ENCODE assay signal across 23 mouse cellular contexts in genomic region chr15:94236121-94236520, GRCm38 (mm10).
"Had no signal": no experiment of that assay in that cellular context is flagged by ENCODE, and none has a peak within 500 bp of the region (broad histone marks: within the 10 kb centered on the region; RNA-seq: fewer than 3 reads in every experiment).

No protein-coding gene starts in this region.

- H3K9me3 ChIP-seq: heart, embryonic 13.5 days; heart, embryonic 15.5 days; hindbrain, embryonic 10.5 days; hindbrain, embryonic 12.5 days; limb, embryonic 10.5 days; limb, embryonic 12.5 days; liver, embryonic 13.5 days had no signal

- H3K4me3 ChIP-seq: heart, adult 2 months; heart, embryonic 13.5 days; heart, embryonic 15.5 days; hindbrain, embryonic 10.5 days; hindbrain, embryonic 12.5 days; layer of hippocampus, adult 2 months; left cerebral cortex, adult 2 months; limb, embryonic 10.5 days; limb, embryonic 12.5 days; liver, embryonic 13.5 days had no signal

- H3K36me3 ChIP-seq: heart, embryonic 13.5 days; heart, embryonic 15.5 days; hindbrain, embryonic 10.5 days; hindbrain, embryonic 12.5 days; limb, embryonic 10.5 days; limb, embryonic 12.5 days; liver, embryonic 13.5 days had no signal

- H3K4me2 ChIP-seq: heart, embryonic 11.5 days; heart, embryonic 13.5 days; heart, embryonic 15.5 days; hindbrain, embryonic 12.5 days; hindbrain, embryonic 14.5 days; limb, embryonic 12.5 days; liver, embryonic 11.5 days; liver, embryonic 13.5 days had no signal

- ATAC-seq: hindbrain, embryonic 16.5 days; inflammation-experienced regulatory T-cells, adult 6 months had no signal

- H3K27me3 ChIP-seq: heart, embryonic 13.5 days; heart, embryonic 15.5 days; hindbrain, embryonic 12.5 days; limb, embryonic 12.5 days; liver, embryonic 13.5 days had no signal

- H3K4me1 ChIP-seq: hindbrain, embryonic 10.5 days; hindbrain, embryonic 12.5 days; liver, embryonic 13.5 days had no signal

- DNase-seq: gastrocnemius, postnatal 14 days; gastrocnemius, postnatal 36 days; heart, adult 11 months; heart, adult 2 months; heart, postnatal 14 days; heart, postnatal 36 days; kidney, adult 18-20 months; kidney, postnatal 4 days; liver; liver, embryonic 13.5 days had no signal

- H3K9ac ChIP-seq: heart, embryonic 13.5 days; heart, embryonic 15.5 days; hindbrain, embryonic 12.5 days; hindbrain, embryonic 14.5 days; limb, embryonic 12.5 days; liver, embryonic 13.5 days had no signal

- H3K27ac ChIP-seq: heart, adult 2 months; heart, embryonic 13.5 days; heart, embryonic 15.5 days; hindbrain, embryonic 10.5 days; hindbrain, embryonic 12.5 days; hindbrain, embryonic 14.5 days; layer of hippocampus, adult 2 months; left cerebral cortex, adult 2 months; limb, embryonic 10.5 days; limb, embryonic 12.5 days; liver, embryonic 13.5 days had no signal
